Mouse (Mus musculus) liver, adult 10 weeks (tissue): ENCODE data around the gene Tep1. TPM values are rescaled to one million over a fixed set of nuclear protein-coding genes. Genes with fewer than 3 reads are reported as not detected.

Experiments
- polyA plus RNA-seq: library from polyadenylated mRNA; stranded (reverse); fragments of 350-450 nt; fragmentation: Illumina TruSeq; extraction: RNeasy Lipid Tissue Mini Kit (QIAGEN cat#74804); gene quantifications from one replicate; pipeline ENCODE4 v1.2.3, GENCODE M21; 2014; ENCODE audit warnings: low read depth, low replicate concordance

The Tep1 gene
- 4.7 TPM for polyA plus RNA-seq

GRCm38 (mm10) chr14:50869889-50870804 is at the start of gene Tep1:
Gene Tep1 (minus strand): TSS chr14:50870560.

GRCm38 (mm10) chr14:50897374-50897765 is 27.0 kb upstream of the Tep1 start, which contains the start of gene Klhl33:
Gene Klhl33 (minus strand): TSS chr14:50897507.

GRCm38 (mm10) chr14:50807487-50808072 is 62.8 kb downstream of the Tep1 start, which contains the start of the genes Ccnb1ip1 and Parp2:
Gene Ccnb1ip1 (minus strand): TSS chr14:50807732.
Gene Parp2 (plus strand): TSS chr14:50807841.

GRCm38 (mm10) chr14:50785251-50785637 is 85.1 kb downstream of the Tep1 start, which contains the start of gene Ttc5:
Gene Ttc5 (minus strand): TSS chr14:50785519.

Other genes with a start within 250 kb of the Tep1 start
- not detected for gene Olfr745, start 231.2 kb downstream of the Tep1 start, polyA plus RNA-seq
- gene Olfr746, start 223.5 kb downstream of the Tep1 start, polyA plus RNA-seq = not detected
- gene Olfr747, start 177.4 kb downstream of the Tep1 start, polyA plus RNA-seq = not detected
- not detected for gene Olfr748, start 163.2 kb downstream of the Tep1 start, polyA plus RNA-seq
- gene Olfr749, start 125.5 kb downstream of the Tep1 start, polyA plus RNA-seq = not detected
- gene Ttc5, start 85.0 kb downstream of the Tep1 start, polyA plus RNA-seq = 7.0 TPM
- not detected for gene Ccnb1ip1, start 62.8 kb downstream of the Tep1 start, polyA plus RNA-seq
- 11.7 TPM for gene Parp2, start 62.7 kb downstream of the Tep1 start, polyA plus RNA-seq
- gene Klhl33, start 26.9 kb upstream of the Tep1 start, polyA plus RNA-seq = not detected
- 10.0 TPM for gene Osgep, start 54.3 kb upstream of the Tep1 start, polyA plus RNA-seq
- 17.1 TPM for gene Apex1, start 54.4 kb upstream of the Tep1 start, polyA plus RNA-seq
- 14.0 TPM for gene Pip4p1, start 60.3 kb upstream of the Tep1 start, polyA plus RNA-seq
- 139 TPM for gene Pnp, start 60.5 kb upstream of the Tep1 start, polyA plus RNA-seq
- gene Gm49342, start 74.0 kb upstream of the Tep1 start, polyA plus RNA-seq = not detected
- gene Pnp2, start 85.4 kb upstream of the Tep1 start, polyA plus RNA-seq = 0.45 TPM
- 0.50 TPM for gene Rnase10, start 137.2 kb upstream of the Tep1 start, polyA plus RNA-seq
- gene Rnase9, start 171.3 kb upstream of the Tep1 start, polyA plus RNA-seq = not detected
- not detected for gene Rnase11, start 179.6 kb upstream of the Tep1 start, polyA plus RNA-seq
- gene Rnase12, start 187.1 kb upstream of the Tep1 start, polyA plus RNA-seq = not detected
- not detected for gene Olfr750, start 203.9 kb upstream of the Tep1 start, polyA plus RNA-seq
- 2,257 TPM for gene Rnase4, start 220.5 kb upstream of the Tep1 start, polyA plus RNA-seq
- gene Ang, start 220.6 kb upstream of the Tep1 start, polyA plus RNA-seq = 347 TPM
- not detected for gene Eddm3b, start 243.9 kb upstream of the Tep1 start, polyA plus RNA-seq